Mouse (Mus musculus) neural tube, embryonic 12.5 days (tissue): ENCODE measurements around the gene Cyb561d2. TPM values are rescaled to one million over a fixed set of nuclear protein-coding genes. Genes with fewer than 3 reads are reported as not detected.
"Not testable (repeated sequence)": the region's sequence is repeated elsewhere in the genome, so short reads cannot be mapped to it uniquely, and the experiment has no call there.

Source experiments
- ATAC-seq: fragments of 200-750 bp; cut with Nextera tagmentation; 2 replicates; pipeline ENCODE4 v1.8.0; 2017; ENCODE audit warnings: low read depth, mild to moderate bottlenecking, moderate TSS enrichment, moderate library complexity; ENCODE audit not compliant: low FRiP score
- H3K27ac ChIP-seq: fragments of 300-500 bp; sonication (generic); 2 replicates; pipeline ENCODE4 v1.5.1; 2016
- H3K27me3 ChIP-seq: fragments of 300-500 bp; sonication (generic); replicated peaks from 2 replicates; pipeline ENCODE4 v1.6.1; 2016; ENCODE audit warnings: mild to moderate bottlenecking
- H3K36me3 ChIP-seq: fragments of 300-500 bp; sonication (generic); 2 replicates; pipeline ENCODE4 v1.6.1; 2016; ENCODE audit warnings: mild to moderate bottlenecking
- H3K4me1 ChIP-seq: fragments of 300-500 bp; sonication (generic); 2 replicates; pipeline ENCODE4 v1.6.1; 2016
- H3K4me2 ChIP-seq: fragments of 300-500 bp; sonication (generic); replicated peaks from 2 replicates; pipeline ENCODE4 v1.6.1; 2016; ENCODE audit warnings: mild to moderate bottlenecking
- H3K4me3 ChIP-seq: fragments of 300-500 bp; sonication (generic); 2 replicates; pipeline ENCODE4 v1.5.1; 2016
- H3K9ac ChIP-seq: fragments of 300-500 bp; sonication (generic); 2 replicates; pipeline ENCODE4 v1.6.1; 2016; ENCODE audit warnings: mild to moderate bottlenecking
- H3K9me3 ChIP-seq: fragments of 300-500 bp; sonication (generic); 2 replicates; pipeline ENCODE4 v1.6.1; 2016; ENCODE audit warnings: mild to moderate bottlenecking
- WGBS: fragments of 180-500 bp; shearing (Covaris S2); methylation state at CpG from one replicate; pipeline ENCODE4 v1.1.7; 2016; 5-methylcytosine and 5-hydroxymethylcytosine counted together
- polyA plus RNA-seq: library from polyadenylated mRNA; unstranded; fragments of >200 nt; fragmentation: Nextera tagmentation; extraction: Ambion mirVana; gene quantifications from 2 replicates; pipeline ENCODE4 v1.2.1, GENCODE M21; 2016

Cyb561d2 gene
- polyA plus RNA-seq, 1 experiment from 2014 or later: 25.4 TPM

DNA sequence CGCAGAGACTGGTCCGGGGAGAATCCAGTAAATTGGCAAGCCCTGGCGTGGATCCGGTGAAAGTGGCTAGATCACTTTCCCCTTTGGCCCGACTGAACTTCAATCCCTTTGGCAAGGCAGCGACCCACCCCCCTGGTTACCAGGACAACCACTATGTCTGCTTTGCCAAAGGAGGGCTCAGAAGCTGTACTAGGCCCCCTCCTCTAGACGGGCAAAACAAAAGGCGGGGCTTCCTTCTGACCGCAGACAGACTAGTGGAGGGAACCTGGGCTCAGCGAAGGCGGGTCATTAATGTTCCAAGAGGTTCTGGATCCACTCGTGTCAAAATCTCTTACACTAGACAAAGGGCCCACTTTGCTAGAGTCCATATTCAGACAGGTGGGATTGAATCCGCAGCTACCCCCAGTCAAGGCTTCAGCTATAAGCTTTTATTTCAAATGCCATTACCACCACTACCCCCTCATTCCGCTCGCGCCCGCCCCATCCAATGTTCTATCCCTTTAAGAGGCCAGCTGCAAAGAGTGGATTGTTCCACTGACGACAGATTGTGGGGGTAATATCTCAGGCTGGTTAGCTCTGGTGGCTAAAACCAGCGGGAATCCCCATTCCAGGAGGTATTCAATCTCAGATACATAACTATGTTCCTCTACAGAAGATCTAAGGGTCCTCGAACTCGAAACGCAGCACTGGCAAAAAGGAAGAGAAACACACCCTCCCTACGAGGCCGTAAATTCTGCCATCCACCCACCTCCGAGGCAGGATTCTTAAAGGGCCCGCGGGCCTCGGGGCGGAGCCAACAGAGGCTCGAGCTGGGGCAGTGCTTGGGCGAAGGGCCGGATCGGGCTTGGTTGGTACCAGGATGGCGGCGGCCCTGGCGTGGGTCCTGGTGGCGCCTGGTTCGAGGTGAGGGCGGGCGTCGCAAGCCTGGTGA is 26.6 kb upstream of the Cyb561d2 start:
- peaks cover 53% of the 10 kb centered on the region for H3K4me1 ChIP-seq
- H3K27ac ChIP-seq: peak overlapping the region; percentile 51
- H3K4me2 ChIP-seq: peak overlapping the region; percentile 90
- under 1% methylated on average over 41 of the region's 41 CpGs for WGBS
- peak overlapping the region; percentile 72 for H3K9ac ChIP-seq
- peak overlapping the region; percentile 60 for H3K4me3 ChIP-seq
- ATAC-seq: peak; percentile 88
- no peaks in the 10 kb centered on the region for H3K27me3 ChIP-seq
- no peaks in the 10 kb centered on the region for H3K9me3 ChIP-seq
- H3K36me3 ChIP-seq: peaks cover 44% of the 10 kb centered on the region

DNA sequence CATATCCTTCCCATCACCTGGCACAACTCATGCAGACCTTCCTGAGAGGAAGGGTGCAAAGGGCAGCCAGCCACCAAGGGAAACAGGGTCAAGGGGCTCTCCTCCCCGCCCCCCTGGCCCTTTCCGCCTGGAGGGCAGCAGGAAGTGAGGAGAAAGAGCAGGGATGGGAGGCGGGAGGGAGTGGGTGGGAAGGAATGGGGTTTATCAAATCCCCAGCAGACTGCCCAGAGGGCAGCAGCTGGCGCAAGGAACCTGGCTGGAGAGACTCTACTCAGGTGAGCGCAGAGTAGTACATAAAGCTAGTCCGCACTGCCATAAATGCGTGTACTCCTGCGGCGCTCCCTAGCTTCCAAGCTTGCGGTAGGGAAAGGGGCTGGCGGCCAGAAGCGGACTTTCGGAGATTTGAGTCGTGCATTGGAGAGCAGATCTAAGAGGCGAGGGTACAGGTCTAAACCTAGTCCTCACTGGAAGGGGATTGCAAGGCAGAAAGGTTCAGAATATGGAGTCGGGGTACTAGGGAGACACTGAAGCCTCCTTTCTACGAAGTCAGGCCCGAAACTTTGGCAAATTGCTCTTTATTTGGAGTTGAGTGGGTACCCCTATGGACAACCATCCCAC is 25.8 kb upstream of the Cyb561d2 start, which contains the start of gene Hyal2:
TSS of gene Hyal2 (plus strand) at position 244 of the 618 bp plus-strand sequence.
- Histone ChIP-seq H3K4me3 (peak within 1 kb of the TSS; percentile 60), H3K9ac (peak within 1 kb of the TSS; percentile 72), H3K4me2 (peak within 1 kb of the TSS; percentile 90), H3K27ac (peak within 1 kb of the TSS; percentile 51), H3K36me3 (peaks cover 37% of the 10 kb centered on the region), H3K27me3 (no peaks in the 10 kb centered on the region), H3K9me3 (no peaks in the 10 kb centered on the region), H3K4me1 (peaks cover 57% of the 10 kb centered on the region)
- ATAC-seq: no peak
- WGBS: 6% methylated on average over 18 of the region's 18 CpGs

DNA sequence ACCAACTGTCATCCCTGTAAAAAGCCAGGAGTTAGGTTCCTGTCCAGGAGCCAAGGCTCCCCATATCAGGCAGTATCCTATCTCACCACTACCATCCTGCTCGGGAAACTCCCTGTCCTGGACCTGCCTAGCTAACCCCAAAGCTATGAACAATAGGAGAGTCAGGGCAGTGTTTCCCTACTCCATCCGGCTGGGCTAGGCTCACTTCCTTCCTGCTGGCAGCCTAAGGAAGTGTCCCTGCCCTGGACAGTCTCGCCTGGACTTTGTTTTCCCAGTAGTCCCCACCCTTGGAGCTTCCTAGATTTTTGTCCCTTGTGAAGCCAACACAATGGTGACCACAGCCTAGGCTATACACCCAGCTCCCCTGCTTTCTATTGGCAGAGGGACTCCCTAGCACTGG is 24.9 kb upstream of the Cyb561d2 start:
- Histone ChIP-seq H3K27ac (no peak overlapping the region), H3K4me3 (no peak overlapping the region), H3K27me3 (no peaks in the 10 kb centered on the region), H3K4me1 (peaks cover 53% of the 10 kb centered on the region), H3K4me2 (peak overlapping the region; percentile 90), H3K9ac (no peak overlapping the region), H3K36me3 (peaks cover 33% of the 10 kb centered on the region), H3K9me3 (no peaks in the 10 kb centered on the region)
- ATAC-seq: no peak
- 69% methylated on average over 3 of the region's 3 CpGs for WGBS

DNA sequence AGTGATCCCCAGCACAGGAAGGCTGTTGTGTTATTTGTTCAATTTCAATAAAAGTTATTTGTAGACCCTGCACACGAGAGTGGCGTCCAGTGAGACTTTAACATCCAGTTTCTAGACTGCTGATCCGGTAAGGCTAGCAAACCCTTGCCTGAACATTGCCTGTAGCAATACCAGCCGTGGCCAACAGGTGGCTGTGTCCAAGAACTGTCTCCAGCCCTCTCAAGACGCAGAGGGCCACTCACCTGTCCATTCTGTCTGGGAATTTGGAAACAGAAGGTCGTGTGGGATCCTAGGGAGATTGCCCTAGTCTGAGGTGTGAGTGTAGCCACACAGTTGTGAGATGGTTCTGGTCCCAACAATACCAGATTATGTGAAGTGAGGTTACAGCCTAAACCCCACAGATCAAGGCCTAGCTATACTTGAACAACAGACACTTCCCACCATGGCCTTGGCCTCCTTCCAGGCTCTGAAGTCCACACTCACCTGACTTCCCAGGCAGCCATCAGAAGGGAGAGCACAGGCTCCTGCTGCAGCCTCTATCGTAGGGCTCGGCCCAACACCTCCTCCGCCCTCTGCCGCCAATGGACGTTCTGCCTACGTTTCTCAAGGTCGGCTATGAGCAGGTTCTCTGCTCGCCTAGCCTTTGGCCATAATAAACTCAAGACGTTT is 24.2 kb upstream of the Cyb561d2 start:
- Histone ChIP-seq H3K27ac (no peak overlapping the region), H3K9me3 (no peaks in the 10 kb centered on the region), H3K4me1 (peaks cover 46% of the 10 kb centered on the region), H3K36me3 (peaks cover 33% of the 10 kb centered on the region), H3K4me3 (no peak overlapping the region), H3K4me2 (no peak overlapping the region), H3K9ac (no peak overlapping the region), H3K27me3 (no peaks in the 10 kb centered on the region)
- WGBS: 61% methylated on average over 15 of the region's 15 CpGs
- ATAC-seq: no peak

DNA sequence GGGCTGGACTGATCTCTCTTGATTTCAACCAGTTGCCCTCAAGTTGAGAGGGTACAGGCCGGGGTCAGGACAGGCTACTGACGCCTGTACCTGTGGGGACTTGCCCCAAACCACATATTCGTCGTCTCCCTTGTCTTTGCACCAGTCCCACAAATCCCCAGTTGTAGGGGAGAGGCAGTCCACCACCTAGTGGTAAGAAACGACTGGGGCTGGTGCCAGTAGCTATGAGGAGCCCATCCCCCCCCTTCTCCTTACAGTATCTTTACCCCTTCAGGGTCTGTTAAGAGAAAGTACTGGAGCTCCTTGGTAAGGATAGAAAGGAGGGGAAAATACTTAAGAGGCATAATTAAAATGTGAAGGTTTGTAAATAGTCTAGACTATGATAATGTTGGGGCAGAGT is 23.6 kb upstream of the Cyb561d2 start:
- H3K4me1 ChIP-seq: peaks cover 40% of the 10 kb centered on the region
- H3K4me2 ChIP-seq: peak overlapping the region; percentile 90; the same call in 1 of the 2 replicates
- not testable (repeated sequence) for H3K9me3 ChIP-seq, H3K9ac ChIP-seq, H3K27me3 ChIP-seq, H3K4me3 ChIP-seq, H3K27ac ChIP-seq, ATAC-seq
- WGBS: 49% methylated on average over 5 of the region's 5 CpGs
- H3K36me3 ChIP-seq: peaks cover 33% of the 10 kb centered on the region

DNA sequence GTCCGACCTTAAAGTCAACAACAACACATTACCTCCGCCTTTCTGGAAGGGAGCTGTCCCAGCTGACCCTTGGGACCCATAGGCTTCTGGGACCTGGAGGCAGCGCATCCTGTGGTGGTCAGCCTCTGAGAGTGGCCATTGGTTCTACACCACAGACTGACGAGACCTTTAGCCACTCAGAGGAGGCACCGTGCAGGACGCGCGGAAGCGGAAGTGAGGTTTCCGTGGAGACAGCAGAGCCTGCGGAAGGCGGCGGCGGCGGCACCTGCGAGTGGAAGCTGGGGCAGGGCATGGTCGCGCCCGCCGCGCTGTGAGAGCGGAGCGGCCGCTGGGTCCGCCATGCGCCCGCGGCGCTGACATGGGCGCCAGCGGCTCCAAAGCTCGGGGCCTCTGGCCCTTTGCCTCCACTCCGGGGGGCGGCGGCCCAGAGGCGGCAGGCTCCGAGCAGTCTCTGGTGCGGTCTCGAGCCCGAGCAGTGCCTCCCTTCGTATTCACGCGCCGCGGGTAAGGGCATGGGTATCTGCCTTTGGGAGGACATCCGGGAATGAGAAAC is 21.1 kb upstream of the Cyb561d2 start, which contains the start of gene Tusc2:
TSS of gene Tusc2 (plus strand) at position 227 of the 553 bp plus-strand sequence.
- peak; percentile 91 for ATAC-seq
- peak within 1 kb of the TSS; percentile 90 for H3K9ac ChIP-seq
- no peaks in the 10 kb centered on the region for H3K27me3 ChIP-seq
- 0 out of 2 replicates have a peak within 1 kb of the TSS, but pooled peaks have one; percentile 42 for H3K27ac ChIP-seq
- peak within 1 kb of the TSS; percentile 96 for H3K4me3 ChIP-seq
- H3K36me3 ChIP-seq: peaks cover 53% of the 10 kb centered on the region
- under 1% methylated on average over 46 of the region's 46 CpGs for WGBS
- peaks cover 25% of the 10 kb centered on the region for H3K4me1 ChIP-seq
- peak within 1 kb of the TSS; percentile 90 for H3K4me2 ChIP-seq
- no peaks in the 10 kb centered on the region for H3K9me3 ChIP-seq

DNA sequence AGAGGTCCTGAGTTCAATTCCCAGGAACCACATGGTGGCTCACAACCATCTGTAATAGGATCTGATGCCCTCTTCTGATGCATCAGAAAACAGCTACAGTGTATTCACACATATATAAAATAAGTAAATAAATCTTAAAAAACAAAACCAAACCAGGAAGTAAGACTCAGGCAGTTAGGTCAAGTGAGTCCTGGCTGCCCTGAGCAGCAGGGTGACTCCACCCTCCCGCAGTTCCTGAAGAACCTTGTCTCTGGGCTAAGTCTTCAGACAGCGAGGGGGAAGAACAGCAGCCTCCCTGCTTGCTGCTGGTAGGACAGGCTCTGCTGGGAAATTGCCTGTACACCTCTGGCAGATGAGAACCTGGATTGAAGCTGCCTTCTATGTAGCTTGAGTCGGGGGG is 14.4 kb upstream of the Cyb561d2 start:
- peak overlapping the region; percentile 96 for H3K4me2 ChIP-seq
- no peaks in the 10 kb centered on the region for H3K9me3 ChIP-seq
- no peak overlapping the region for H3K9ac ChIP-seq
- ATAC-seq: no peak
- H3K36me3 ChIP-seq: peaks cover 48% of the 10 kb centered on the region
- peaks cover 18% of the 10 kb centered on the region for H3K27me3 ChIP-seq
- H3K4me1 ChIP-seq: peaks cover 40% of the 10 kb centered on the region
- WGBS: 83% methylated on average over 3 of the region's 3 CpGs
- H3K4me3 ChIP-seq: no peak overlapping the region
- no peak overlapping the region for H3K27ac ChIP-seq

DNA sequence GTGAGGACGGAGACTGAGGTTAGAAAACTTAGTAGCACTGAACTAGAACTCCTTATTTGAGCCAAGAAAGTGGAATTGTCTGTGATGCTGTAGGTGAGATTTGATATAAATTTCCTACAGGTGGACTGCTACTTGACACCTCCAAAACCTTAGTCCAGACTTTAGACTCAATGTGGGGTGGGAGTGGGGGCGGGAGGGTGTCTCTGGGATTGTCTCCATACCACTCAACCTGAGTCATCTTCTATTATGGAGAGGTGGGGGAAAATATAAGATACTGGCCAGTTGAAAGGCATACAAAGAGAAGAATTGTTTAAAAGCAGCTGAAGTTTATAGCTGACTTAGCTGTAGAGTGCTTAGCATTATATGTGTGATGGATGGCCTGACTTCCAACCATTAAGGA is 13.7 kb upstream of the Cyb561d2 start:
- Histone ChIP-seq H3K27ac (no peak overlapping the region), H3K4me2 (peak overlapping the region; percentile 96), H3K9ac (peak overlapping the region; percentile 83), H3K4me1 (peaks cover 46% of the 10 kb centered on the region), H3K27me3 (peaks cover 24% of the 10 kb centered on the region), H3K9me3 (no peaks in the 10 kb centered on the region), H3K36me3 (peaks cover 42% of the 10 kb centered on the region), H3K4me3 (peak overlapping the region; percentile 72)
- 58% methylated on average over 2 of the region's 2 CpGs for WGBS
- ATAC-seq: no peak

DNA sequence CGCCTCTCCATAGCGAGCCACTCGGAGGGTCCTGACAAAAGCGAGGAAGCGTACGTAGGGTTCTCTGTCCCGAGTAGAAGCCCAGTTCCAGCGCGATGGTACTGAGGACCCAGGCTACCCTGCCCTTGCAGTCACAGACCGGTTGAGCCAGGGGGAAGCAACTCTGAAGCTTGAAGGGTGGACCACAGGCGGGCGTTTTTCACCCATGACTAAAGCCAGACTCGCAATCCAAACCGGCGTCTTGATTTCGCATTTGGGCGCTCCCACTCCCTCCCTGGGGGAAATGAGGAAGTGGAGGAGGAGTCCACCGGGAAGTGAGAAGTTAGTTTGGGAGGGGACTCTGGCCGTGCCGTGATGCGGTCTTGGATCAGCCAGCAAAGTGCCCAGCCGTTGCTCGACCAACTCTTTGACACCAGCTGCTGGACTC is 13.1 kb upstream of the Cyb561d2 start:
- Histone ChIP-seq H3K4me1 (peaks cover 46% of the 10 kb centered on the region), H3K27me3 (peaks cover 31% of the 10 kb centered on the region), H3K9ac (peak overlapping the region; percentile 83), H3K27ac (peak overlapping the region; percentile 69), H3K4me2 (peak overlapping the region; percentile 96), H3K36me3 (peaks cover 35% of the 10 kb centered on the region), H3K9me3 (no peaks in the 10 kb centered on the region), H3K4me3 (peak overlapping the region; percentile 72)
- WGBS: under 1% methylated on average over 23 of the region's 23 CpGs
- ATAC-seq: peak; percentile 45

DNA sequence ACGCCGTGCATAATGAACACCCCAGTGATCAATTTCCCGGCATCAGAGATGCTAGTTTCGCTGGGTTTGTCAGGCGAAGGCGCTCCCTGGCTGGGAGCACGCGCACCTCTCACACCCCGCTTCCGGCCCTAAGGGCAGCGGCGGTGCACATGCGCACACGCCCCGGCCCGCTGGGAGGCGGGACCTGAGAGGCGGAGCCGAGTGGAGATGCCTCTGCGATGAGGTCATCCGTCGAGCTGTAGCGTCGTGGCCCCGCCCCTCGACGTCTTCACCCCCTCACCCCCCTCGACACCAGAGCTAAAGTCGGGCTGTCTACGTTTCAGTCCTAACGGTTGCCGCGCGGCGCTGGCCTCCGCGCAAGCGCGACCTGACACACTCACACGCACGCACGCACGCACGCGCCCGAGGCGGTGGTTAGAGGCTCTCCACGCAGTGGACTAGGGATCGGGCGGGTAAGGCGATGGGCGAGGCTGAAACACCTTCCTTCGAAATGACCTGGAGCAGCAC is 12.4 kb upstream of the Cyb561d2 start:
- WGBS: under 1% methylated on average over 53 of the region's 53 CpGs
- Histone ChIP-seq H3K36me3 (peaks cover 28% of the 10 kb centered on the region), H3K4me3 (peak overlapping the region; percentile 72), H3K27me3 (peaks cover 38% of the 10 kb centered on the region), H3K9ac (peak overlapping the region; percentile 83), H3K27ac (peak overlapping the region; percentile 69), H3K4me1 (peaks cover 46% of the 10 kb centered on the region), H3K4me2 (peak overlapping the region; percentile 96), H3K9me3 (no peaks in the 10 kb centered on the region)
- ATAC-seq: peak; percentile 94

DNA sequence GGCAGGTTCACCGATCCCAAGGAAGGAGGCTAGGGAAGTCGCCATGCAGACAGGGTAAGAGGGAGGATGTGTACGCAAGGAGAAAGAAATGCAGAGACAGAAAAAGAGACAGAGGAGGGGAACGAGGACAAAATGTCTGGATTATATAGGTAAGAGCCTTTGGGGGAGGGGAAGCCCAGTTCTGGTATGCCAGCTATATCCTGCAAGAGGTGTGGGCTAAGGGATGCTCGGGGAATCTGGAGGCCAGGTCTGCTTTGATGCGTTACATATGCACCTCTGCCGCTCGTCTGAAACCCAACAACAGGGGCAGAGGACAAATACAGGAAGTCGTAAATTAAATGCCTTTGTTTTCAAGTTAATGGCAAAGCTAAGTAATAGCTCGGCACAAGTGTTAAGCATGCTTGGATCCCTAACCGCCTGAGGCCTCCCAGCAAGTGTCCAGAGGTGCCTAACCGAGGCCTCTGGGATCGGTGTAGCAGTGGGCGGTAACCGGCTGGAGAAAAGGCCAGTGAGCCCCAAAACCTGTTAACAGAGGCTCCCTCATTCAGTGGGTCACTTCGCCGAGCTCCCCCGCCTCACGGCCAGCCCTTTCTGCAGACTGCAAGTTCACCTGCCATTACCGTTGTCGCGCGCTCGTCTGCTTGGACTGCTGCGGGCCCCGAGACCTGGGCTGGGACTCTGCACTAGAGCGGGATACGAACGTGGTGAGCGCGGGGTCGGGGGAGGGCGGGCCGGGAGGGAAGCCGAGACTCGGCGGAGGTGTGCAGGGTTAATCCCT is 11.7 kb upstream of the Cyb561d2 start:
- H3K4me1 ChIP-seq: peaks cover 46% of the 10 kb centered on the region
- ATAC-seq: peak; percentile 78
- H3K4me2 ChIP-seq: peak overlapping the region; percentile 96
- H3K9me3 ChIP-seq: no peaks in the 10 kb centered on the region
- peak overlapping the region; percentile 72 for H3K4me3 ChIP-seq
- H3K27me3 ChIP-seq: peaks cover 44% of the 10 kb centered on the region
- peaks cover 22% of the 10 kb centered on the region for H3K36me3 ChIP-seq
- WGBS: 4% methylated on average over 37 of the region's 37 CpGs
- H3K27ac ChIP-seq: 0 out of 2 replicates have a peak overlapping the region, but pooled peaks have one; percentile 42
- H3K9ac ChIP-seq: peak overlapping the region; percentile 73
